Mouse (Mus musculus): ENCODE measurements at regions not wholly inside any gene's neighbourhood (a gene's known extent, or its start where the extent isn't known, plus 50 kb on each side); places are given as distances from the start of the nearest gene placed in this dataset.
"Not testable (repeated sequence)": the region's sequence is repeated elsewhere in the genome, so short reads cannot be mapped to it uniquely, and the experiment has no call there.

- DNase-seq: no peak
Measured at GRCm38 (mm10) chr3:36387431-36387830, 88.3 kb downstream of the Anxa5 start.

GRCm38 (mm10) chr3:36383438-36383945 lies 92.2 kb downstream of the Anxa5 start:
- DNase-seq: no peak

- no peak for DNase-seq
Measured at GRCm38 (mm10) chr3:36381621-36382193, 94.0 kb downstream of the Anxa5 start.

GRCm38 (mm10) chr3:36375722-36376121 lies 100.0 kb downstream of the Anxa5 start:
- no peak for DNase-seq

GRCm38 (mm10) chr3:36374939-36375338 lies 100.8 kb downstream of the Anxa5 start:
- no peak for DNase-seq

GRCm38 (mm10) chr3:36360933-36361332 lies 114.8 kb downstream of the Anxa5 start:
- no peak for DNase-seq

GRCm38 (mm10) chr3:36354201-36354600 lies 121.5 kb downstream of the Anxa5 start:
- DNase-seq: not testable (repeated sequence)

GRCm38 (mm10) chr3:36352032-36352742 lies 123.5 kb downstream of the Anxa5 start:
- no peak for DNase-seq

- DNase-seq: no peak
Measured at GRCm38 (mm10) chr3:36349073-36349472, 126.6 kb downstream of the Anxa5 start.

- peak; percentile 34 for DNase-seq
Measured at GRCm38 (mm10) chr3:36340889-36341533, 118.9 kb upstream of the Qrfpr start.

GRCm38 (mm10) chr3:36339656-36340055 lies 117.5 kb upstream of the Qrfpr start:
- DNase-seq: no peak

GRCm38 (mm10) chr3:36334279-36334678 lies 112.2 kb upstream of the Qrfpr start:
- no peak for DNase-seq

GRCm38 (mm10) chr3:36332016-36332415 lies 109.9 kb upstream of the Qrfpr start:
- no peak for DNase-seq

GRCm38 (mm10) chr3:36330656-36331055 lies 108.5 kb upstream of the Qrfpr start:
- DNase-seq: peak; percentile 29

- DNase-seq: no peak
Measured at GRCm38 (mm10) chr3:36329631-36330030, 107.5 kb upstream of the Qrfpr start.

GRCm38 (mm10) chr3:36328927-36329326 lies 106.8 kb upstream of the Qrfpr start:
- no peak for DNase-seq

GRCm38 (mm10) chr3:36318635-36319034 lies 96.5 kb upstream of the Qrfpr start:
- DNase-seq: no peak

- DNase-seq: no peak
Measured at GRCm38 (mm10) chr3:36311337-36311736, 89.2 kb upstream of the Qrfpr start.

GRCm38 (mm10) chr3:36310642-36311267 lies 88.6 kb upstream of the Qrfpr start:
- no peak for DNase-seq

GRCm38 (mm10) chr3:36296792-36297191 lies 74.7 kb upstream of the Qrfpr start:
- no peak for DNase-seq

GRCm38 (mm10) chr3:36291971-36292370 lies 69.9 kb upstream of the Qrfpr start:
- no peak for DNase-seq

- DNase-seq: no peak
Measured at GRCm38 (mm10) chr3:36284066-36284465, 62.0 kb upstream of the Qrfpr start.

- no peak for DNase-seq
Measured at GRCm38 (mm10) chr3:36275502-36275901, 53.4 kb upstream of the Qrfpr start.

All from kidney, postnatal 14 days (tissue).